Mouse (Mus musculus): ENCODE data around the gene Lin52. TPM values are rescaled to one million over a fixed set of nuclear protein-coding genes. Genes with fewer than 3 reads are reported as not detected.

Gene Lin52
- total RNA-seq, 2 experiments from 2014 or later = 10.2 to 12.2 TPM

- intact Hi-C loops (cut with DNase I) = no loop called here
- DNase-seq (ENCODE audit: low spot score) = no peak
Measured at GRCm38 (mm10) chr12:84461416-84461815, 10.2 kb downstream of the Lin52 start.

- intact Hi-C loops (cut with DNase I) = no loop called here
Measured at GRCm38 (mm10) chr12:84462856-84463255, 11.6 kb downstream of the Lin52 start.

GRCm38 (mm10) chr12:84468701-84469100 lies 17.5 kb downstream of the Lin52 start:
- no peak for DNase-seq (ENCODE audit: low spot score)
- intact Hi-C loops (cut with DNase I) = loop anchor here (5.0 kb wide), 1 partner anchor 79 kb away; no protein-coding TSS in a partner anchor

More at GRCm38 (mm10) chr12:84462856-84463255, 11.6 kb downstream of the Lin52 start:
- DNase-seq (ENCODE audit: low spot score) = no peak

DNA sequence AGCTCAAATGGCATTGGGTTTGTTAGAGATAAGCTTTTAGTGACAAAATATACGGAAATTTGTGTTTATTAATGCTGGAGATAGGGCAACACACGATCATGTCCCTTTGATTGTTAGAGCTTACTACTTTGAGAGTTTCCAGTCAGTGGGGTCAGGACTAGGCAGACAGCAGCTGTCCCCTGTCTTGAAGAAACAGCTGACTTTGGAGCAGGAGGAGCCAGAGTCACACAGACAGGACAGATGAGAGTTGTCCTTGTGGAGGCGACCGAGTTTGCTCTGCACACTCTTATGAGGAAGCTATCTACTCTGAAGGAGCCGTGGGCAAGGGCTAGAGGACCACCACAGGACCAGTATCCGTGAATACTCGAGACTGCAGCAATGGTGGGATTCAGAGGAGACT lies 27.7 kb downstream of the Lin52 start:
- intact Hi-C loops (cut with DNase I) = no loop called here
- no peak for DNase-seq (ENCODE audit: low spot score)

DNA sequence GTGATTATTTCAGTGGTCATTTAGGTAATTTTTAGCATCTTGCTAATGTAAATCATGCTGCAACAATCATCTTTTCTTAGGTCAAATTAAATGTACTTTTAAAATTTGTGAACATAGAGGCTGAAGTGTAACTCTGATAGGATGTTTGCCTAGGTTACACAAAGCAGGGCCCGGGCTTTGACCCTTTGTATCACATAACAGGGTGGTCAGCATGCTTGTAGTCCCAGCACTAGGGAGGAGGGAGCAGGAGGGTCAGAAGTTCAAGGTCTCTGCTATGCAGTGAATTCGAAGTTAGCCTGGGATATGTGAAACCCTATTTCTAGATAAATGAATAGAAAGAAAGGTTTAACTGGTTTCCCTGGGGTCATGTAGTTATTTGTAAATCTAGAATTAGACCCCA lies 30.0 kb downstream of the Lin52 start:
- intact Hi-C loops (cut with DNase I) = no loop called here

DNA sequence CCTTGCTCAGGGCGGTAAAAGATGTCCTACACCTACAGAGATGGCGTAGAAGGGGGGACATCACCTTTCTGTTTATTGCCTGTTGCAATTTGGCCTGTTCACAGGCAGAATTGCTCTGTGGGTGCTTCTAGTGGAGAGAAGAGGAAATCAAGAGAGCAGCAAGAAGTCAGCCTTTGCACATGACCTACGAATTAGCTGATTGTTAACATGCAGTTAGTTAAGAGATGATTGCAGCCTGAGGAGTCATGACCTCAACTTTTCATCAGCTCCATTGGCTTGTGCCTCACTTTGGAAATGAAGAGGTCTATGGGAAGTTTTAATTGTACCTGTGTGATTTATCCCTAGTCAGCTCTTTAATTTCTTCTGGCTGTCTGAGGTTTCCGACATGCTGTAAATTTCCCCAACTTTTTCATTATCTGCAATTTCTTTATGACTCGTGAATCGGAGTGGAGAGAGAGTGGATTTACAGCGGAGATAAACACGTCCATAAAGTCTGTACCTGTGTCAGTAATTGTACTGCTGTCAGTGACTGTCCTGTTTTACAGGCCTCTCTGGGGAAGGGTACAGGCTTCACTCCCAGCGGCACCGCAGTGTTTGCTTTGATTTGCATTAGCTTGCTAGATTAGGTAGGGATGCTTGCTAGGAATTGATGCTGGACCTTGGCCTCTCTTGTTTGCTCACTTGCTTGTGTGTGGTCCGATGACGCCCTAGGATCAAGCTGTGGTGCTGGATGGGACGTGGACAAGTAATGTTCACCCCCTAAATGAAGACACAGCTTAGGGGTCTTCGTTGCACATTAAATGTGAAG lies 31.8 kb downstream of the Lin52 start:
- intact Hi-C loops (cut with DNase I) = no loop called here
- no peak for DNase-seq (ENCODE audit: low spot score)

More for the DNA sequence above, 30.0 kb downstream of the Lin52 start:
- no peak for DNase-seq (ENCODE audit: low spot score)

DNA sequence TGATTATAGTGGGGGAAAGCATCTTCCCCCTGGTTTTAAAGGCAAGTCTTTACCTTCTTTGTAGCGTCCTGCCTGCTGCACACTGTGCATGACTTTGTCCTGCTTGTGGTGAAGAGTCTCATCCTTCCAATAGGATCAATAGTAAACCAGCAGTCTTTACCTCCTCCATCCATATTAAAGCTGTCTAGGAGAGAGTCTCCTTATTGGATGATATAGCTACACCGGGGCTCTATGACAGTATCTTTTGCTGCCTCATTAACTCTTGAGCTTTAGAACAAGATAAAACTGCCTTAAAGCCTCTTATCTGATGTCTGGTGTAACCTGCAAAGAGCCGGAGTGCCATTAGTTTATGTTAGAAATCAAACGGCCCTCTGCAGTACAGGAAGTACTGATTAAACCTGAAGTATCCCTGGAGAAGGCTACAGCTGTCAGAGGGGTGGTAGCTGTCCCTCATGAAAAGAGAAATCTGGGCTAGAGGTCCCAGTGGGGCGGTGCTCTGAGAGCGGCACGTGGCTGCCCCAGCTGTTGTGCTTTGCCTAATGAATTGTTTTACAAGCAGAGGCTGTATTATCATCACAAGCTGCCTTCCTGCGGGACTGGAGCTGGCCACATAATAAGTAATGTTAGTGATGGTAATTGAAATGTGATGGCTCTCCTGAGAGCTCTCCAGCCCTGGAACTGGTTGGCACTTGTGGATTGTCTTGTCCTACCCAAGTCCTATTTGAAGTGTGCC lies 36.3 kb downstream of the Lin52 start:
- DNase-seq (ENCODE audit: low spot score) = peak; percentile 17
- intact Hi-C loops (cut with DNase I) = no loop called here

- intact Hi-C loops (cut with DNase I) = no loop called here
- no peak for DNase-seq (ENCODE audit: low spot score)
Measured at GRCm38 (mm10) chr12:84496795-84497194, 45.6 kb downstream of the Lin52 start.

DNA sequence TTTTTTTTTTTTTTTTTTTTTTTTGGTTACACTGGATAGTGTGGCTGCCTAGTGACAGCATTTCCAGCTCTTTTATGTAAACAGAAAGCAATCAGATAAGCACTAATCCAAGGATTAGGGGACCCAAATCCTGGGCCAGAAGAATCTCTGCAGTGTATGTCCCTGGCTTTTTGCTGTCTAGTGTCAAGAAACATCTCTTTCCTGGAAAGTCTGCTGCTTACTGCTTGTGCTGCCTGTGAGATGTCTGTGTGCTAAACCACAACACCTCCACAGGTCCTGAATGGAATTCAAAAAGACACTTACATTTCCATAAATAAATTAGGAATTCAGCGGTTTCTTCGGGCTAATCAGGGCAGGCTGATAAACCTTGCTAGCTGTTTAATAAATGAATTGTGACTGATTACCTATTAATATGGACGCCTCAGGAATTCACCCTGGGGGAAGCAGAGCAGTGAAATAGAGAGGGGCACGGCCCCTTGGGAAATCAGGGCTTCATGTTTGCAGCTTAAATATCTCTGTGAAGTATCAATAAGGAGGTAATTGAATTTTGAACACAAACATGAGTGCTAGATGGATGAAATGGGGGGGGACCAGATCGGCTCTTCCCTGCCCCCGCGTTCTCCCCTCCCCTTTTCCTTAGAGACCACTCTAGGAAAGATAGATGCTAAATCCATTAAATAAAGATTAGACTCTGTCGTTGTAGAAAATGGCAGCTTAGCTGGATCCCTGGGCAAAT lies 49.5 kb downstream of the Lin52 start:
- intact Hi-C loops (cut with DNase I) = no loop called here
- DNase-seq (ENCODE audit: low spot score) = no peak

DNA sequence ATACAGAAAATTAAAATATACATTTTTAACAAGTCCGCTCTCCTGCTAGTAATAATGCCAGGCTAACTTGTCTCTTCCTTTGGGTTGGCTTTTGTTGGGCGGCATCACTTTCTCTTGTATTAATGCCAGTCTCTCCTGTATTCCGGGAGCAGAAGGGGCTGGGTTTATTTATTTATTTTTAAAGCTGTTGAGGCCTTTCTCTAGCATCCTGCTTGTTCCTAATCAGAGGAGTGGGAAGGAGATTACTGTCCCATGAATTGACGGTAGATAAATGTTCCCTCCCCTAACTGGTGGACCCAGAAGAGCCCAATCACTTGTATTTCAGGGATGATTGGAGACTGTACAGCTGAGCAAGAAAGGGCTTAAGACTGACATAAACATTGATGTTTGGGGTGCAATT lies 50.1 kb downstream of the Lin52 start:
- DNase-seq (ENCODE audit: low spot score) = no peak
- intact Hi-C loops (cut with DNase I) = no loop called here

GRCm38 (mm10) chr12:84506856-84507255 lies 55.6 kb downstream of the Lin52 start:
- DNase-seq (ENCODE audit: low spot score) = no peak
- intact Hi-C loops (cut with DNase I) = no loop called here

GRCm38 (mm10) chr12:84512016-84512415 lies 60.8 kb downstream of the Lin52 start:
- DNase-seq (ENCODE audit: low spot score) = no peak
- intact Hi-C loops (cut with DNase I) = no loop called here

- intact Hi-C loops (cut with DNase I) = no loop called here
Measured at GRCm38 (mm10) chr12:84515486-84515885, 64.3 kb downstream of the Lin52 start.

DNA sequence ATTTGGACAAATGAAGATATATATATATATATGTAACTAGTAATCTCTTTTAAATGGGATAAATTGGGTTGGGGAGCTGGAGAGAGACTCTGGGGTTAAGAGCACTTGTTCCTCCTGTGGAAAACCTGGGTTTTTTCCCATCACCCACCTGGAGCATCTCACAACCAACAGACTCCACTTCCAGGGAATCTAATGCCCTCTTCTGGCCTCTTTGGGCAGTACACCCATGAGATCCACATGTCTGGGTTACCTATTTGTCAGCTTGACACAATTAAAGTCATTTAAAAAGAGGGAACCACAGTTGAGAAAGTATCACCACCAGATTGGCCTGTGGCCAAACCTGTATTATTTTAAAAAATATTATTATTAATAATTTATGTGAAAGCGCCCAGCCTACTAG lies 65.4 kb downstream of the Lin52 start:
- no peak for DNase-seq (ENCODE audit: low spot score)
- intact Hi-C loops (cut with DNase I) = no loop called here

More at GRCm38 (mm10) chr12:84515486-84515885, 64.3 kb downstream of the Lin52 start:
- DNase-seq (ENCODE audit: low spot score) = no peak

GRCm38 (mm10) chr12:84518018-84518417 lies 66.8 kb downstream of the Lin52 start:
- intact Hi-C loops (cut with DNase I) = no loop called here

GRCm38 (mm10) chr12:84523728-84524127 lies 72.5 kb downstream of the Lin52 start:
- intact Hi-C loops (cut with DNase I) = no loop called here
- no peak for DNase-seq (ENCODE audit: low spot score)

More at GRCm38 (mm10) chr12:84518018-84518417, 66.8 kb downstream of the Lin52 start:
- no peak for DNase-seq (ENCODE audit: low spot score)

GRCm38 (mm10) chr12:84524147-84525050 lies 73.2 kb downstream of the Lin52 start:
- intact Hi-C loops (cut with DNase I) = no loop called here
- DNase-seq (ENCODE audit: low spot score) = no peak

DNA sequence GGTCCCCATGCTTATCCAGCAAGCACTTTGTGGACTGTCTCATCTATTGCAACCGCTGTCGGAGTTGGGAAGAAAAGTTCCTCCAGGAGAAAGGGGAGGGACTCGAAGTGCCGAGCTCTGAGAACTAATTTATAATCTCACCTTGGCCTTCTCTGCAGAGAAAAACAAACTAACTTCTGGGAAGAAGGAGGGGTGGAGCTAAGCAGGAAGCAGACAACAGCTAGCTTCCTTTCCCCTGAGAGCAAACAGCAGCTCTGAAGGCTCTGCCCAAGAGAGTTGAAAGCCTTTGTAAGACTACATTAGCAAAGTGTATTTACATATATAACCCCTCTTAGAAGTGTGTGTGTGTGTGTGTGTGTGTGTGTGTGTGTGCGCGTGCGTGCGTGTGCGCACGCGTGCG lies 74.2 kb downstream of the Lin52 start:
- intact Hi-C loops (cut with DNase I) = no loop called here
- DNase-seq (ENCODE audit: low spot score) = no peak

- DNase-seq (ENCODE audit: low spot score) = no peak
- intact Hi-C loops (cut with DNase I) = no loop called here
Measured at GRCm38 (mm10) chr12:84530426-84530825, 79.2 kb downstream of the Lin52 start.

All from heart, postnatal 25 days (tissue).